Mouse (Mus musculus) olfactory bulb, adult 2 months (tissue): Measurements from ENCODE around the gene Ubn2.

ENCODE experiments used
- CTCF ChIP-seq: fragments of 200-500 bp; IDR thresholded peaks from 2 replicates; pipeline ENCODE4 v1.5.1; 2012; ENCODE audit warnings: low read depth, mild to moderate bottlenecking, low read length, moderate library complexity; ENCODE audit not compliant: insufficient read depth
- POLR2A ChIP-seq: fragments of 200-500 bp; IDR thresholded peaks from 2 replicates; pipeline ENCODE4 v1.6.1; 2012; ENCODE audit warnings: mild to moderate bottlenecking, low read depth, low read length, moderate library complexity; ENCODE audit not compliant: insufficient read depth

DNA sequence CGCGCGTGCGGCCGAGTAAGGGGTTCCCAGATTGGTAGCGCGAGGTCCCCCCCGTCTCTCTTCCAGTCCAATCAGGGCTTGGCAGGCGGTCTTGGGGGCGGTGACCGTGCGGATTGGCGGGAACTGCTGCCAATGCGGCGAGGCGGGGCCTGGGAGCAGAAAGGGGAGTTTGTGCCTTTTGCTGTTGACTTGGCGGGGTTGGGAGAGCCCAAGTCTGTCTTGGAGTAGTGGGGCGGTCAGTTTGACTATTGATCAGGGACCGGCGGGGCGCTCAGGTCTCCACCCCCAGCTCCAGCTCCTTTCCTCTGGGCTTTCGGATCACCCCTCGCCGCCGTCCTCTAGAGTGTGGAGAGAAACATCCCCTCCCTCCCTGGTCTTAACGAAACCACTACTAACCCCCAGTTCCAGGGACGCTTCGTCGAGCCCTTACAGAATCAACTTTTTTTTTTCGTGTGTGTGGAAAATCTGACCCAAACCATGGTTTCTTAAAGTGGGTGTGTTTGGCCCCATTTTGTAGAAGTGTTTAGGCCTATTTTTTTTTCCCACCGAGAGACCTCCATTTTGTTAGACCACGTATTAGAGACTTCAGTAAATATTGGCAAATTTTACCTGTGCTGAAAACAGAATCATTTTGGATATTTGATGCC, 118.4 kb downstream of the Ubn2 start:
- no peak for TF ChIP-seq POLR2A
- no peak for TF ChIP-seq CTCF
